Mouse (Mus musculus) myocyte (in vitro differentiated cells): ENCODE data around the gene Fam222b.

Experiments
- MYOG ChIP-seq, 3 experiments: IDR thresholded peaks; one replicate each; pipeline ENCODE4 v1.6.1; 2011; ENCODE audit warnings: control low read depth in 2 of 3, low read depth in 2 of 3, mild to moderate bottlenecking in 2 of 3; ENCODE audit not compliant: insufficient read length in 2 of 3, control insufficient read depth in 1 of 3, insufficient read depth in 1 of 3
- POLR2A ChIP-seq: IDR thresholded peaks from one replicate; pipeline ENCODE4 v1.6.1; 2011; ENCODE audit warnings: low read depth, mild to moderate bottlenecking, control low read depth, moderate library complexity; ENCODE audit not compliant: insufficient read length
- POLR2AphosphoS2 ChIP-seq: IDR thresholded peaks from one replicate; pipeline ENCODE4 v1.6.1; 2011; ENCODE audit warnings: low read depth, control low read depth; ENCODE audit not compliant: insufficient read length
- TCF12 ChIP-seq: IDR thresholded peaks from one replicate; pipeline ENCODE4 v1.6.1; 2011; ENCODE audit warnings: mild to moderate bottlenecking, control low read depth; ENCODE audit not compliant: poor library complexity, insufficient read depth, severe bottlenecking
- TCF3 ChIP-seq: IDR thresholded peaks from one replicate; pipeline ENCODE4 v1.6.1; 2011; ENCODE audit warnings: low read depth, control low read depth; ENCODE audit not compliant: insufficient read length

DNA sequence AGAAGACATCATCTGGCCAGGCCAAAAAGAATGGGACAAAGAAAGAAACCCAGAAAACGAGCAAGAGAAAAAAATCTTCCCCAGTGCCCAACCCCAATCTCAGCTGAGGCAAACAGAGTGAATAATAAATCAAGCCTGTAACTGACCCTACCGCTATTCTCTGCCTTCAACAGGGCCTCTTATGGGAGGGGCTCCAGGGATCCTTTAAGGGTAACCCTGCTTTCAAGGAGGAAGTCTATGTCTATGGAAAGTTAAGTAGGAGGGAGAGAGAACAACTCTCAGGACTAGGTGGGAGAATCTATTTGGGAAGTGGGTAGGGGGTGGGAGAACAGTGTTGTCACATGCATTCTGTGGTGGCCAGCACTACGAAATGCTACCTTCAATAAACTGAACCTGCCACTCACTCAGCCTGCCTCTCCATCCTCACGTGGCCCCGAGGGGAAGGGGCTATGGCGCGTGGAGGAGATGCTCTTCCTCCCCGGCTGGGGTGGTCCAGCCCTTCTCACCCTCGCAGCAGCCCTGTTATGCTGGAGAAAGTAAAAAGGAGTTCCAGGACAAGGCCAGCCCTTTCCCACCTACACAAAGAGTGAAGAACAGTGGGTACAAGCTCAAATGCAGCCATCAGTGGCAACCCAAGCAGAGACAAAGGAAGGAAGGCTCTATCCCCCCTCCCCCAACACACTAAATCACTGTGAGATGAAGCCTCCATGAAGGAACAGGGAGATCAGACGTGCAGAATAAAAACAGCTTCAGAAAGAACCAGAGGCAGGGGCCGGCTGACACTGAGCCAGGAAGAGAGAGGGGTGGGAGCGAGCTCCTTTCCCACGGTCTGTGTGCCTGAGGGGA is 111.1 kb downstream of the Fam222b start:
- TF ChIP-seq POLR2A, result no peak
- TF ChIP-seq TCF12, result no peak
- no peak for TF ChIP-seq MYOG (IDR thresholded peaks at IDR 0.05; ENCODE audit: control insufficient read depth in 1 of 3, insufficient read depth in 1 of 3, insufficient read length in 2 of 3, low read depth in 2 of 3)
- TF ChIP-seq TCF3, result no peak
- TF ChIP-seq POLR2AphosphoS2, result no peak
